Mouse (Mus musculus): ENCODE results near the gene Nes. TPM values are rescaled to one million over a fixed set of nuclear protein-coding genes. Genes with fewer than 3 reads are reported as not detected.

Nes gene
- polyA plus RNA-seq, 1 experiment from 2014 or later: 9.5 TPM

DNA sequence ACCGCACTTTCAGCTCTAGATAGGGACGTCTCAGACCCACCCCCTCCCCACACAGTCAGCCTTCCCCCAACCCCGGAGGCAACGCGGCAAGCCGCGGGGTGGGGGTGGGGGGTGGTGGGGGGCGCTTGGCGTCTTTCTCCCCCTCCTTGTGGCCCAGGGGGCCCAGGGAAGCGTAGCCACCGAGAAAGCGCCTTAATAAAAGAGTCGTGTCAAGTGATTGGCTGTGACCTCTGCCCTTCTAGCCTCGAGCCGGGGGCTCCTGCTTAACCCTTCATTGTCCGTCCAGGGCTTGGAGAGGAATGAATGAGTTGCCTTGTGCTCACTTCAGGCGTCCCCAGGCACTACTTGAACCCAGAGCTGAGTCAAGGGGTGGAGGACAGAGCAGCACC is 23.1 kb upstream of the Nes start:
- H3K4me1 ChIP-seq (ENCODE audit: control insufficient read depth, insufficient read depth, low read length): peaks cover 31% of the 10 kb centered on the region
- no peaks in the 10 kb centered on the region for H3K9me3 ChIP-seq (replicated peaks; ENCODE audit: control insufficient read depth, low read length)
- no peak for ATAC-seq (replicated peaks; ENCODE audit: extremely low read depth, insufficient read depth, low FRiP score)
- peak overlapping the region; percentile 44; the same call in 1 of the 2 replicates for H3K9ac ChIP-seq (ENCODE audit: low read length)
- no peaks in the 10 kb centered on the region for H3K36me3 ChIP-seq (ENCODE audit: control insufficient read depth, insufficient read depth)
- peak overlapping the region; percentile 64 for H3K4me2 ChIP-seq (ENCODE audit: low read depth, low read length)
- H3K4me3 ChIP-seq (ENCODE audit: low read length): peak overlapping the region; percentile 41
- no peak overlapping the region for H3K27ac ChIP-seq (ENCODE audit: low read length)
- peaks cover 62% of the 10 kb centered on the region for H3K27me3 ChIP-seq (ENCODE audit: control insufficient read depth, insufficient read depth, low read length)
- 2% methylated on average over 17 of the region's 17 CpGs for WGBS

DNA sequence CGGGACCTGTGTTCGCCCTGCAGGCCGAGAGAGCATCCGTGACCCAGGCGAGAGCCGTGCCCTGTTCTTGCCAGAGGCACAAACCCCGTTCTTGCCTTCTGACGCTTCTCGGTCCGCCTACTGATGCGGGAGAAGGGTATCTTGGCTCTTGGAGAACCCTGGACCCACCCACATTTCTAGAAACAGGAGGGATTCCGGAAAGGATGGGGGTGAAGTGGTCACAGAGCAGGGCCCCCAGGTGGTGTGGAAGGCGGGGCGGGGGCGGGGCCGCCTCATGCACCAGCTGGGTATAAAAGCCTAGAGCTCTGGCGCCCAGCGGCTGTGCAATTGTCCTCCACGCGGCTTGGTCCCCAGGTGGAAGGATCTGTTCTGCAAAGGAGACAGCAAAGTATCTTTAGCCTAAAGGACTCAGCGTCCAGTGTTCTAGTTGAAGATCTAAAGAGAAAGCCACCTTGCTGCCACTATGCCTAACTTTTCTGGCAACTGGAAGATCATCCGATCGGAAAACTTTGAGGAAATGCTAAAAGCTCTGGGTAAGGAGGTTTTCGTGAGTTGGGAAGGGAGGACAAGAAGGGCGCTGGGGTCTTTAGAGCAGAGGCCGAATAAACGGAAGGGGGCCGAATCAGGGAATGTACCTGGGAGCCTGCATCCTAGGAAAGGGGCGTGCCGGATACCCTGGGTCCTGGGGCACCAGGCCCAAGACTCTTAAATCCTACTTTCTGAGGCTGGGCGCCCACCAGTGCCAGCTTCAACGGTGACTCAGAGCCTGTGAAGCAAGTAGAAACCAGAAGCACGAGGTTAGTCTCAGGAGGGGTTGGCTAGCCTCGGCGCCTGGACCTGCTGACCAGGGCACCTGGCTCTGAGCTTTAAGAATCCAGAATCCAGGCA is 22.3 kb upstream of the Nes start, which contains the start of gene Crabp2:
TSS of gene Crabp2 (plus strand) at position 289 of the 888 bp plus-strand sequence.
- Histone ChIP-seq H3K9me3 (replicated peaks; ENCODE audit: control insufficient read depth, low read length) (no peaks in the 10 kb centered on the region), H3K36me3 (ENCODE audit: control insufficient read depth, insufficient read depth) (no peaks in the 10 kb centered on the region), H3K9ac (ENCODE audit: low read length) (peak within 1 kb of the TSS; percentile 44; the same call in 1 of the 2 replicates), H3K27me3 (ENCODE audit: control insufficient read depth, insufficient read depth, low read length) (peaks cover 64% of the 10 kb centered on the region), H3K4me2 (ENCODE audit: low read depth, low read length) (peak within 1 kb of the TSS; percentile 64), H3K4me3 (ENCODE audit: low read length) (peak within 1 kb of the TSS; percentile 41), H3K27ac (ENCODE audit: low read length) (no peak within 1 kb of the TSS), H3K4me1 (ENCODE audit: control insufficient read depth, insufficient read depth, low read length) (peaks cover 31% of the 10 kb centered on the region)
- no peak for ATAC-seq (replicated peaks; ENCODE audit: extremely low read depth, insufficient read depth, low FRiP score)
- WGBS: 4% methylated on average over 35 of the region's 35 CpGs

DNA sequence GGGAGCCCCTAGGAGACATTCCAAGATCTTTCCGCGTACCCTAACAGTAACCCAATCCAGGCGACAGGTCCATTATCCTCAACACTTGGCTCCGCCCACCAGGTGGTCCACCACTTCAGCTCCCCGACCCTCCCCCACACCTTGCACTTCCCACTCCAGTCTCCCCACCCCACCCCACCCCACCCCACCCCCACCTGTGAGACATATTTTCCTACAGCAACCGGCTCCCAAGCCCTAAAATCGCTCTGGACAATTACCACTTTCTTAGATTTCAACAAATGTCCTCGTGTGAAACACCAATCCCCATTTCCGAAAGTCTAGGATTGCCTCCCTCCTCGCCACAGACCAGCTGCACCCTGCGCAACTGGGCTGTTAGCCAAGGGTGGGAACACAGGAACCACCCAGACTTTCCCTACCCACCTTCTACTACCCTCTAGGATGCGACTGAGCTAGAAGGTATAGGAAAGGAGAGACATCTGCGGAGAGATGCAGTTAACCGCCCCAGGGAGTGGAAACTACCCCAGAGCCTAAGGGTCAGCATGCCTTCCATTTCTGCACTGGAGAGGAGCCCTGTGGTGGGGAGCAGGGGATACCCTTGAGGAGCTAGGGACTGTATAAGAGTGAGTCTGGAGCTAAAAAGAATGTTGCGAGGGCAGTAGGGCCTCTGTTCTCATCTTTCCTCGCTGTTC is 21.5 kb upstream of the Nes start:
- H3K27me3 ChIP-seq (ENCODE audit: control insufficient read depth, insufficient read depth, low read length): peaks cover 64% of the 10 kb centered on the region
- no peaks in the 10 kb centered on the region for H3K36me3 ChIP-seq (ENCODE audit: control insufficient read depth, insufficient read depth)
- peaks cover 30% of the 10 kb centered on the region for H3K4me1 ChIP-seq (ENCODE audit: control insufficient read depth, insufficient read depth, low read length)
- no peak overlapping the region for H3K27ac ChIP-seq (ENCODE audit: low read length)
- no peak overlapping the region for H3K9ac ChIP-seq (ENCODE audit: low read length)
- no peaks in the 10 kb centered on the region for H3K9me3 ChIP-seq (replicated peaks; ENCODE audit: control insufficient read depth, low read length)
- WGBS: 24% methylated on average over 16 of the region's 16 CpGs
- no peak overlapping the region for H3K4me2 ChIP-seq (ENCODE audit: low read depth, low read length)
- ATAC-seq (replicated peaks; ENCODE audit: extremely low read depth, insufficient read depth, low FRiP score): no peak
- peak overlapping the region; percentile 41 for H3K4me3 ChIP-seq (ENCODE audit: low read length)

DNA sequence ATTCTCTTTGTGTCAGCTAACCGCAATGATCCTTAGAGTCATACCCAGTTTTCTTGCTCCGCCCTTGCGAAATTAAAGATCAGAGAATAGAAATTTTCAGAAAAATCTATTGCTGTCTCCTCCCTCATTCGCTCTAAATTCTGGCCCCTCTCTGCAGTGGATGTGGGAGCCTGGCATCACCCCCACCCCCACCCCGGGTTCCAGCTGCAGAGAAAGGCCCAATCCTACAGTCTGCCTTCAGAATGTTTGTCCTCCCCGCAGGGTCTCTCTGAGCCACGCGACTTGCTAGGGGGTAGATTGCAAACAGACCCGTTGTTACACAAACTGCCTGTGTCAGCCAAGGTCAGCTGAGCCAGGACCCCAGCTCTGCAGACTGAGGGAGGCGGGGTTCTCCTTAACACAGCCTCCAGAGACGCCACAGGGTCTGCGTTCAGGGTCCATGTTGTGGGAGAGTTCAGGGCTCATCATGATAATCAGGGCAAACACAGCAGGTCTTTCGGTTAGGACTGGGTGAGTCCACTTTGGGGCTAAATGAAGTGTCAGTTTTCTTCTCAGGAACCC is 20.8 kb upstream of the Nes start:
- Histone ChIP-seq H3K9me3 (replicated peaks; ENCODE audit: control insufficient read depth, low read length) (no peaks in the 10 kb centered on the region), H3K36me3 (ENCODE audit: control insufficient read depth, insufficient read depth) (no peaks in the 10 kb centered on the region), H3K4me1 (ENCODE audit: control insufficient read depth, insufficient read depth, low read length) (peaks cover 29% of the 10 kb centered on the region), H3K27ac (ENCODE audit: low read length) (no peak overlapping the region), H3K27me3 (ENCODE audit: control insufficient read depth, insufficient read depth, low read length) (peaks cover 64% of the 10 kb centered on the region), H3K4me2 (ENCODE audit: low read depth, low read length) (no peak overlapping the region), H3K9ac (ENCODE audit: low read length) (no peak overlapping the region), H3K4me3 (ENCODE audit: low read length) (no peak overlapping the region)
- 21% methylated on average over 13 of the region's 13 CpGs for WGBS
- ATAC-seq (replicated peaks; ENCODE audit: extremely low read depth, insufficient read depth, low FRiP score): no peak

DNA sequence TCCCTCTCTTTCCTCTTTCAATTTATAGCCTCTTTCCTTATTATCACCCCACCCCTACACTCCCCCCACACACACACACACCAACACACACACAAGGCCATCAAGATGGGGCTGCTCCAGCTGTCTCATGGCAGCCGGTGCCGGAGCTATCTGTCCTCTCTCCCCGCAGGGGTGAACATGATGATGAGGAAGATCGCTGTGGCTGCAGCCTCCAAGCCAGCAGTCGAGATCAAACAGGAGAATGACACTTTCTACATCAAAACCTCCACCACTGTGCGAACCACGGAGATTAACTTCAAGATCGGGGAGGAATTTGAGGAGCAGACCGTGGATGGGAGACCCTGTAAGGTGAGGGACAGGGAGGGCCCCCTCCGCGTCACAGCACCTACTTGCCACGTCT is 18.9 kb upstream of the Nes start:
- Histone ChIP-seq H3K27me3 (ENCODE audit: control insufficient read depth, insufficient read depth, low read length) (peaks cover 48% of the 10 kb centered on the region), H3K4me3 (ENCODE audit: low read length) (peak overlapping the region; percentile 46), H3K9me3 (replicated peaks; ENCODE audit: control insufficient read depth, low read length) (no peaks in the 10 kb centered on the region), H3K4me2 (ENCODE audit: low read depth, low read length) (peak overlapping the region; percentile 68), H3K4me1 (ENCODE audit: control insufficient read depth, insufficient read depth, low read length) (peaks cover 29% of the 10 kb centered on the region), H3K27ac (ENCODE audit: low read length) (no peak overlapping the region), H3K36me3 (ENCODE audit: control insufficient read depth, insufficient read depth) (no peaks in the 10 kb centered on the region), H3K9ac (ENCODE audit: low read length) (peak overlapping the region; percentile 58; the same call in 1 of the 2 replicates)
- WGBS: 5% methylated on average over 12 of the region's 12 CpGs
- 0 out of 2 replicates have a peak, but pooled peaks have one; percentile 4 for ATAC-seq (replicated peaks; ENCODE audit: extremely low read depth, insufficient read depth, low FRiP score)

DNA sequence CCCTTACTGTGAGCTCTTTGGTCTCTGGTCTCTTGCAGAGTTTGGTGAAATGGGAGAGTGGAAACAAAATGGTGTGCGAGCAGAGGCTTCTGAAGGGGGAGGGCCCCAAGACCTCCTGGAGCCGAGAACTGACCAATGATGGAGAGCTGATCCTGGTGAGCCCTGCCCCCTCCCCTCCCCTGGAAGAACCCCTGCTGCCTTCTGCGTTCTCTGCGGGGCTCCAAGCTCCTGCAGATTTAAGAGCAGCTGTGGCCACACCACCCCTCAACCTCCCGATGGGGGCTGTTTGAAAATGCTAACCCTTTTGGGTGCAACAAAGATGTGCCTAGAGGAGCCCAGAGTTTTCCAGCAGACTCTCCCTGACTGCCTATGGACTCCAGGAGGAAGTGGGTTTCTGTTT is 18.4 kb upstream of the Nes start:
- Histone ChIP-seq H3K9ac (ENCODE audit: low read length) (peak overlapping the region; percentile 58), H3K4me2 (ENCODE audit: low read depth, low read length) (peak overlapping the region; percentile 68), H3K36me3 (ENCODE audit: control insufficient read depth, insufficient read depth) (no peaks in the 10 kb centered on the region), H3K4me3 (ENCODE audit: low read length) (peak overlapping the region; percentile 46), H3K4me1 (ENCODE audit: control insufficient read depth, insufficient read depth, low read length) (peaks cover 25% of the 10 kb centered on the region), H3K27me3 (ENCODE audit: control insufficient read depth, insufficient read depth, low read length) (peaks cover 44% of the 10 kb centered on the region), H3K27ac (ENCODE audit: low read length) (no peak overlapping the region), H3K9me3 (replicated peaks; ENCODE audit: control insufficient read depth, low read length) (no peaks in the 10 kb centered on the region)
- 4% methylated on average over 4 of the region's 5 CpGs for WGBS
- ATAC-seq (replicated peaks; ENCODE audit: extremely low read depth, insufficient read depth, low FRiP score): peak; percentile 77

DNA sequence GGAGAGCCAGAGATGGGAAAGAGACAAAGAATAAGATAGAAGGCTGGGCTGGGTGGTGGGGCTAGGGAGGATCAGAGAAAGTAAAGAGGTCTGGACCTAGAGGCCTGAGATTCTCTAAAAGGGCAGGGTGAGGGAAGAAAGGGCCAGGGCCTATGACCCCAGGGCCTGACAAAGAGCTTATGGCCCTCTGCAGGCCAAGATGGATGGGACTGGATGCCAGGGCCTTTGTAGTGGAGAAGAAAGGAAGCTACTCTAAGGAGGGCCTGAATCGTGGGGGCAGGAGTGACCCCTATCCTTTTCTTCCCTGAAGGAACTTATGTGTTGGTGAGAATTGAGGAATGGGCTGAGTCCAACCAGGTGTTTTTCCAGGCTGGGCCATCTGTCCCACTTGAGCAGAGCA is 12.8 kb upstream of the Nes start:
- H3K9me3 ChIP-seq (replicated peaks; ENCODE audit: control insufficient read depth, low read length): no peaks in the 10 kb centered on the region
- no peak overlapping the region for H3K27ac ChIP-seq (ENCODE audit: low read length)
- H3K4me2 ChIP-seq (ENCODE audit: low read depth, low read length): no peak overlapping the region
- H3K4me3 ChIP-seq (ENCODE audit: low read length): no peak overlapping the region
- peaks cover 10% of the 10 kb centered on the region for H3K4me1 ChIP-seq (ENCODE audit: control insufficient read depth, insufficient read depth, low read length)
- ATAC-seq (replicated peaks; ENCODE audit: extremely low read depth, insufficient read depth, low FRiP score): no peak
- 12% methylated on average over 1 of the region's 1 CpGs for WGBS
- H3K9ac ChIP-seq (ENCODE audit: low read length): no peak overlapping the region
- no peaks in the 10 kb centered on the region for H3K36me3 ChIP-seq (ENCODE audit: control insufficient read depth, insufficient read depth)
- H3K27me3 ChIP-seq (ENCODE audit: control insufficient read depth, insufficient read depth, low read length): peaks cover under 1% of the 10 kb centered on the region

DNA sequence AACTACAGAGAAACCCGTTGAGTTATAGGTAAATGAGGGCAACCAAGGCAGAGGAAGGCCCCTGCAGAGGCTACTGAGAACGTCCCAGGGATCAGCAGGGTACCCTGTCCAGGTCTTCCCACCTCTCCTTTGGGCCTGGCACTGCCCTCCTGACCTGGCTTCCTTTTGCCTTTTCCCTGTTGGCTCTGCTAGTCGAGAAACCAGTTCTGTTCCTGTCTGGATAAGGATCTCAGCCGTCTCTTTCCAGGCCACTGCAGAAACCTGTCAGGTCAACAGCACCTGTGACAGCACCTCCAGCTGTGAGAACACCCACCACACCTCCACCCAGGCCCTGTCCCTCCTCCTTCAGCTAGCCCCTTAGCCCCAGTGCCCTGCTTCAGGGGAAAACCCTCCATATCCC is 12.4 kb upstream of the Nes start:
- Histone ChIP-seq H3K27ac (ENCODE audit: low read length) (no peak overlapping the region), H3K9ac (ENCODE audit: low read length) (no peak overlapping the region), H3K4me3 (ENCODE audit: low read length) (no peak overlapping the region), H3K4me2 (ENCODE audit: low read depth, low read length) (no peak overlapping the region), H3K27me3 (ENCODE audit: control insufficient read depth, insufficient read depth, low read length) (no peaks in the 10 kb centered on the region; the same call in 1 of the 2 replicates), H3K4me1 (ENCODE audit: control insufficient read depth, insufficient read depth, low read length) (peaks cover 10% of the 10 kb centered on the region), H3K9me3 (replicated peaks; ENCODE audit: control insufficient read depth, low read length) (no peaks in the 10 kb centered on the region), H3K36me3 (ENCODE audit: control insufficient read depth, insufficient read depth) (no peaks in the 10 kb centered on the region)
- ATAC-seq (replicated peaks; ENCODE audit: extremely low read depth, insufficient read depth, low FRiP score): no peak
- 37% methylated on average over 4 of the region's 4 CpGs for WGBS

Data from heart, embryonic 16.5 days (tissue).